Mouse (Mus musculus): Measurements from ENCODE around the gene Alox8. TPM values are rescaled to one million over a fixed set of nuclear protein-coding genes. Genes with fewer than 3 reads are reported as not detected.

Alox8 gene
- total RNA-seq, 1 experiment from 2014 or later, result 1.5 TPM

Other genes with a start within 250 kb of the Alox8 start
- gene Arhgef15, start 240.4 kb downstream of the Alox8 start, total RNA-seq (2017), result not detected in 3 replicates
- gene Slc25a35, start 229.7 kb downstream of the Alox8 start, total RNA-seq (2017), result 0.38 to 1.7 TPM in 2 of 3 replicates, not detected in the other
- 1.9 to 10.1 TPM (median 2.6 TPM) in 3 replicates for gene Rangrf, start 222.7 kb downstream of the Alox8 start, total RNA-seq (2017)
- gene Pfas, start 189.4 kb downstream of the Alox8 start, total RNA-seq (2017), result 7.1 to 9.6 TPM (median 7.4 TPM) in 3 replicates
- gene Ctc1, start 181.9 kb downstream of the Alox8 start, total RNA-seq (2017), result 4.1 to 16.3 TPM (median 12.3 TPM) in 3 replicates
- 1.1 to 8.3 TPM (median 4.8 TPM) in 3 replicates for gene Aurkb, start 152.2 kb downstream of the Alox8 start, total RNA-seq (2017)
- 12.4 to 16.1 TPM (median 13.3 TPM) in 3 replicates for gene Borcs6, start 138.1 kb downstream of the Alox8 start, total RNA-seq (2017)
- gene Tmem107, start 127.0 kb downstream of the Alox8 start, total RNA-seq (2017), result 1.1 TPM in 1 of 3 replicates, not detected in the others
- 13.1 to 89.9 TPM (median 23.6 TPM) in 3 replicates for gene Vamp2, start 109.4 kb downstream of the Alox8 start, total RNA-seq (2017)
- gene Per1, start 102.6 kb downstream of the Alox8 start, total RNA-seq (2017), result 44.9 to 89.7 TPM (median 81.1 TPM) in 3 replicates
- 0.49 TPM in 1 of 3 replicates, not detected in the others for gene Hes7, start 77.4 kb downstream of the Alox8 start, total RNA-seq (2017)
- not detected in 3 replicates for gene 9130213A22Rik, start 75.3 kb downstream of the Alox8 start, total RNA-seq (2017)
- 0.32 to 0.57 TPM in 2 of 3 replicates, not detected in the other for gene Aloxe3, start 71.9 kb downstream of the Alox8 start, total RNA-seq (2017)
- not detected in 3 replicates for gene Alox12b, start 40.9 kb downstream of the Alox8 start, total RNA-seq (2017)
- gene Gucy2e, start 39.2 kb upstream of the Alox8 start, total RNA-seq (2017), result 0.32 TPM in 1 of 3 replicates, not detected in the others
- gene Cntrob, start 125.9 kb upstream of the Alox8 start, total RNA-seq (2017), result 5.8 to 26.8 TPM (median 19.1 TPM) in 3 replicates
- 54.4 to 91.3 TPM (median 61.3 TPM) in 3 replicates for gene Trappc1, start 126.1 kb upstream of the Alox8 start, total RNA-seq (2017)
- gene Kcnab3, start 128.4 kb upstream of the Alox8 start, total RNA-seq (2017), result 2.0 to 2.3 TPM in 2 of 3 replicates, not detected in the other
- 1.3 to 3.6 TPM (median 1.5 TPM) in 3 replicates for gene Rnf227, start 142.6 kb upstream of the Alox8 start, total RNA-seq (2017)
- 76.7 to 192 TPM (median 86.2 TPM) in 3 replicates for gene Chd3, start 171.6 kb upstream of the Alox8 start, total RNA-seq (2017)
- 51.4 to 93.3 TPM (median 54.6 TPM) in 3 replicates for gene Naa38, start 197.6 kb upstream of the Alox8 start, total RNA-seq (2017)
- 19.2 to 55.3 TPM (median 20.9 TPM) in 3 replicates for gene Cyb5d1, start 197.8 kb upstream of the Alox8 start, total RNA-seq (2017)
- 3.1 to 3.8 TPM in 2 of 3 replicates, not detected in the other for gene Tmem88, start 200.4 kb upstream of the Alox8 start, total RNA-seq (2017)
- 14.3 to 27.5 TPM (median 16.8 TPM) in 3 replicates for gene Kdm6b, start 215.8 kb upstream of the Alox8 start, total RNA-seq (2017)